Mouse (Mus musculus) embryo, embryonic 11.5 days (tissue): ENCODE data around the gene Ptpn11.

Experiments
- DNase-seq: peaks from one replicate; pipeline ENCODE4 v3.0.0-alpha.2; 2012; ENCODE audit warnings: low read depth, low spot score

Ptpn11 gene

DNA sequence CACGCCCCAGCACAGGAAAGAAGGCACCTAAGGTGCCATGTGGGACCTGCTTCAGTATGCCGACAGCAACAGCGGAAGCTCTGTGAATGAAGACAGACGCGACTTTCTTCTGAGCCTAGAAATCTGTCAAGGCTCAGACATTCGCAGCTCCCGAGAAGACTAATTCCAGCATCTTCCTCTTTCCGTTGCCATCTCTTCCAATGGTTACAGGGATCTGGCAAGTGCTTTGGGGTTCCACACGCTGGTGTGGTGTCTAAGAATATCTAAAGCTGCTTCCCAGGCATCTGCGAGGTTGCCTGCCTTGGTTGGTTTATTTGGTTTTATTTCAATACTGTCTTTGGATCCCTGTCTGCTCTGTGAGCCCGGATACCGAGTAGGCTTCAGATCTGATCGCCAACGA is 65.6 kb downstream of the Ptpn11 start:
- DNase-seq, result no peak

DNA sequence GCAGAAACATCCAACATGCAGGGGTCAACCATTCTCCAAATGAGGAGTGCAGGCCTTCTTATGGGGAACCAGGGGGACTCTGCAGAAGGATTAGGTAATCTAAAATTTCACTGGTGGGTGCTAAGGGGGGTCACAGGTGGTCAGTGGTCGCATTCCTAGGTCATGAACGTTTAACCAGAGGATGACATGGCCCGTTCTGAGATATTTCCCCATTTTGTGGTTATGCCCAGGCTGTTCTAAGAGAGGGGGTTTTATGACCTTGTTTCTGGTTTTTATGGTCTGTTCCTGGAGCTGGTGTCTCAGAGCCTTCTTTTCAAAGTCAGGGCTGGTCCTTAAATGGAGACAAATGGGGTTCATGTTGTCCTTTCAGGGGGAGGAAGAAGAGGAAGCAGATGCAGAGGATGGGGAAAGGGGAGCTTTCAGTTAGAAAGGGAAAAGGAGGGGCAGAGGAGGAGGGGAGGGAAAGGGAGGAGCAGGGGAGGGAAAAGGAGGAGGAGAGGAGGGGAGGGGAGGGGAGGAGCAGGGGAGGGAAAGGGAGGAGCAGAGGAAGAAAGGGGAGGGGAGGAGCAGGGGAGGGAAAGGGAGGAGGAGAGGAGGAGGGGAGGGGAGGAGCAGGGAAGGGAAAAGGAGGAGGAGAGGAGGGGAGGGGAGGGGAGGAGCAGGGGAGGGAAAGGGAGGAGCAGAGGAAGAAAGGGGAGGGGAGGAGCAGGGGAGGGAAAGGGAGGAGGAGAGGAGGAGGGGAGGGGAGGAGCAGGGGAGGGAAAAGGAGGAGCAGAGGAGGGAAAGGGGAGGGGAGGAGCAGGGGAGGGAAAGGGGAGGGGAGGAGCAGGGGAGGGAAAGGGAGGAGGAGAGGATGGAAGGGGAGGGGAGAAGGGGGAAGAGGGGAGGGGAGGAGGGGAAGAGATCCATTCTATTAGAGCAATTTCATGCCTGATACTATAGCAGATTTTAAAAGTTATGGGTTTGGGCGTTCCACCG is 66.7 kb downstream of the Ptpn11 start:
- no peak for DNase-seq

DNA sequence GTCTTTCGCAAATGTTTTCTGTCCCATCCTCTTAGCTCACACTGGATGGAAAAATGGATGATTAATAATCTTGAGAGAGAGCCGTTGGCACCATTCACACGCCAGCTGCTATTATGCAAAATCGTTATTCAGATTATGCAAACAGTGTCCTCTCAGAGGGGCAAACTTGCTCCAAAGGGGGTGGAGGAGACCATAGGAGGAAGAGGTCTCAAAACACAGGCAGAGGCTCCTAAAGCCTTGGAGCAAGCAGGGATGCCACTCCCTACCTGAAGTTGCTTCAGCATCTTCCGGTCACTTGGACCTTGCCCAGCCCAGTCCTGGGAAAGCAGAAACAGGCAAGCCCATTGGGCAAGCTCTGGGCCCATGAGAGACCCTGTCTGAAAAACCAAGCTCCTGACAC is 67.8 kb downstream of the Ptpn11 start:
- no peak for DNase-seq

DNA sequence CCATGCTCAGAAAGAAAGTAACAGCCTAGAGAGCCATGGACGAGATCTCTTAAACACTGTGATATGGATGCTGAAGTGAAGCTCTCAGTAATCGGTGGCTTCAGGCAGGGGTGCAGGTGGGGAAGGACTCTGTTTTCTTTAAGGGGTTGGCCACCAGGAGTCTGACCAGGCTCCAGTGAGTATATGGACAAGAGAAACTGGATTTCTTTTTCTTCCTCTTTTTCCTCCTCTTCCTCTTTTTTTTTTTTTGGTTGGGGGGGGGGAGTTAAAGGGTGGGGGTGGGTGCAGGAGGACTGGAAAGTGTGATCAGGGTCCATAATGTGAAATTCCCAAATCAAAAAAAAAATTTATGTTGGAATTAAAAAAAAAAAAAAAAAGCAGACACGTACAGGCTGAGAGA is 68.6 kb downstream of the Ptpn11 start:
- DNase-seq, result no peak

DNA sequence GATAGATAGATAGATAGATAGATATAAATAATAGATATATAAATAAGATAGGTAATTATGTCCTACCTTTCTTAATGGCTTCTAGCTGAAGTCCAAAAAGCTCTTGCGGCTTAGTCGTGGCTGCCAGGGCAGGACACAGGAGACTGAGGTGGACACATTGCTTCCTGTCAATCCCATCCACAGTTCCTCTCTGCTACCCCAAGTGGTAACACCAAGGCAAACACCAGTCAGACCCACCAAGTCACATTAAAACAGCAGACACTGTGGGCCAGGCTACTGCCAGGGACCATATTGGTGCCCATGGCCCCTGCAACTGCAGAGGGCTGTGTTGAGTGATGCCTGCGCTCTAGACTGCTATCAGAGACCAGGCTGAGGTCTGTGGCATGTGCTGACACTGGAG is 69.2 kb downstream of the Ptpn11 start:
- DNase-seq, result no peak

DNA sequence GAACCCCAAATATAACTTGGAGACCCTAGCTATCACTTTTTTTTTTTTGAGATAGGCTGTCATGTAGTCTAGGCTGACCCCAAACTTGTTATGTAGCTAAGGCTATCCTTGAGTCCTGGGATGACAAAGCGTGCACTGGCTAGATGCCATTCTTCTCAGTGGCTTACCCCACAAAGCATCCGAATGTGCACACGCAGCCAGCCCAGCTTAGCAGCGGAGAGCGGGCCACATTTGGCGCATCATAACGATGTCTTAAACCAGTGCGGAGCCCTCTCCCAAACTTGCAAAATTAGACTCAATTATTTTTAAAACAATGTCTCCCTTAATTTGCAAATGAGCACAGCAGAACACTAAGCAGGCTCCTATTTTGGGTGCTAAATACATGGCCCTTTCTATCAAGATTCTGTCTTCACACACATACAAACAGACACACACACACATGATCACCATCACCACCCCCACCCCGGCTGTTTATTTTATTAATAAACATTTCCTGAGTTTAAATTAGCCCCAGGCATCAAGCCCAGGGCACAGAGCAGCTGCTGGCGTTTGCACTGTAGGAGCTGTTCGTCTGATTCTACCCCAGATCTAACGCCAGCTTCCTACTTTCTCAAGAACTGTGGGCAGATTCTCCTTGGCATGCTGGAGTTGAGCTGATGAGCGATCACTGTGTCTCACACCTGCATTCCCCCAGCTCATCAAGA is 71.7 kb downstream of the Ptpn11 start:
- DNase-seq, result no peak

DNA sequence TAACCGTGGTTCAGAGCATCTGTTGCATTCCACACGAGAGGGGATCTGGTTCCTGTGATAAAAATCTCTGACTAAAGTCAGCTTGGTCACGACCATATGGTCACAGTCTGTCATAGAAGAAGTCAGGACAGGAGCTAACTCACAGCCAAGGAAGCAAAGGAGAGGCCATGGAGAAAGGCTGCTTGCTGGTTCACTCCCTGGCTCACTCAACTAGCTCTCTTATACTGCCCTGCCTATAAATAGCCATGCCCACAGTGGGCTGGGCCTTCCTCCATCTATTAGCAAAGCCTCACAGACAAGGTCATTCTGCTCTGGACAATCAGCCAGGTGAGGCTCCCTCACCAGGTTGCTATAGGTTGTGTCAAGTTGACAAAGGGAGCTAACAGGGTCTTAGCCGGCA is 72.9 kb downstream of the Ptpn11 start:
- no peak for DNase-seq

DNA sequence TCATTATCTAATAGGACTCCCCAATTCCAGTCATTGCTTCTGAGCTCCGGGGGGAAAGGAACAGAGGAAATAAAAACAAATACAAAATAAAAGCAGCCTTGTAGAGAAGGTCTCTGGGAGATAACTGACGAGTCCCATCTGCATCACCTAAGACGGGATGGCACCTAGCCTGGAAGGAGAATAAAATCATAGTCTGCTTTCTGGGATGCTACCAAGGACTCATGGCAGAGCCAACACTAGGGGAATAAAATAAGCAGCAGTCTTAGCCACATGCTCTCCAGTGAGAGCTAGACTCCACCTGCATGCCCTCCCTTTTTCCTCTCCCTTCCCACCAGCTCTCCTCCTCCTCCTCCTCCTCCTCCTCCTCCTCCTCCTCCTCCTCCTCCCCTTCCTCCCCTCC is 74.3 kb downstream of the Ptpn11 start:
- DNase-seq, result no peak

DNA sequence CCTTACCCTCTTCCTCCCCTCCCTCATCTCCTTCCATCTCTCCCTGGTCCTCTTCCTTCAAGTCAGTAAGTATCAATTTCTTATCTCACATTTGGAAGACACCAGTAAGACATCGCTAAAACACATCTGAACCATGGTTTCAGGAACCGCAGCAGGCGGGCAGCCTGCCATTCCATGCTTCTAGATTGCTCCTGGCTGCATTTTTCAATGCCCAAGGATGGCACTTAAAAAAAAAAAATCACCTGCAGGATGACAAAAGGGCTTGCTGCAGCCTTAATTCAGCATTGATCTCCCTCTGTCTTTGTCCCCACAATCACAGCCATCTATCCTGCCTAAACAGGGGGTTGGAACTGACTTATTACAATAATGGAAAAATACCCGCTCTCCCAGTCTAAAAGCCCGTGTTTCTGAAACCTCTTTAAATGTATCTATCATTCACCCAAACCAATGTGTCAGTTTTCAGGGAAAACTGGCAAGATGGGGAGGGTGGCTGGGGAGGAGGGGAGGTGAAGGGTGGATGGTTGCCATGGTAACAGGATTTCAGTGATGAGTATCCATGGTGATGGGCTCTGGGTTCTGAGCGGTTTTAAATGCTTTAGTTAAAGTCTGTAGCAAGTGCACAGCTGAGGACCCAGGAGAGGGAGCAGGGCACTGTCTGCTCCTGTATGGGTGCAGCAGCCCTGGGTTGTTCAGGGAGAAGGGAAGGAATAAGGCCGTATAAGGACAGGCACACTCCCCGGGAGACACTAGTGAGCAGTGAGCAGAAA is 75.6 kb downstream of the Ptpn11 start:
- peak; percentile 22 for DNase-seq

DNA sequence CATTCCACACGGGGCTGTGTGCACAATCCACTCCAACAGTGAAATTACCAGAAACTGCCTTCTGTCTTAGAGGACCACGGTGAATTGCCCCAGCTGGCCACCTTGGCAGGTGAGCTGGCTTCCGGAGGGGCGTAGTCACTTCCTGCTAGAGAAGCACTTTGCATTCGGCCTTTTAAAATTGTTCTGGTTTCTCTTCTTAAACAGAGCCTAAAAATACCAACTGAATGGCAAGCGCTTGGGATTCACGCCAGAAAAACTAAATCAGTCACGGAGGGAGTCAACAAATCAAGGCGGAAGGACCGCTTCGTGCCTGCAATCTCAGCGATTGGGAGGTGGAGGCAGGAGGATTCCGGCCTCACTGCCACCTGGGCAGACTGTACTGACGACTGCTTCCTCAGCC is 77.0 kb downstream of the Ptpn11 start:
- DNase-seq, result no peak

DNA sequence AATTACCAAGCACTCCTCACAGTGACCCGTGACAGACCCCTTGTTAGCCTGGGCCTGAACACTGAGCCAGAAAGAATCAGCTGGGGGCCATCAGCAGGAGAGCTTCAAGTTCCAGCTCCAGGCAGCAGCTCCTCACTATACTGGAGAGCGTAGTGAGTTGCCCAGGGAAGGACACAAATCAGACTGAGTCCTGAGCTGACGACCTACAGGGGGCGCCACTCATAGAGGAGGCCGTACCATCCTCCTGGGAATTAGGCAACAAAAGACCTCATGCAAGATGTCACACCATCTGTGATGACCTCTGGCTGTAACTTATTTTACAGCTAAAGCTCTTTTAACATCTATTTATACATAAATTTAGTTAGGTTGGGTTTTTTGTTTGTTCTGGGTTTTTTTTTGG is 78.8 kb downstream of the Ptpn11 start:
- DNase-seq, result no peak

DNA sequence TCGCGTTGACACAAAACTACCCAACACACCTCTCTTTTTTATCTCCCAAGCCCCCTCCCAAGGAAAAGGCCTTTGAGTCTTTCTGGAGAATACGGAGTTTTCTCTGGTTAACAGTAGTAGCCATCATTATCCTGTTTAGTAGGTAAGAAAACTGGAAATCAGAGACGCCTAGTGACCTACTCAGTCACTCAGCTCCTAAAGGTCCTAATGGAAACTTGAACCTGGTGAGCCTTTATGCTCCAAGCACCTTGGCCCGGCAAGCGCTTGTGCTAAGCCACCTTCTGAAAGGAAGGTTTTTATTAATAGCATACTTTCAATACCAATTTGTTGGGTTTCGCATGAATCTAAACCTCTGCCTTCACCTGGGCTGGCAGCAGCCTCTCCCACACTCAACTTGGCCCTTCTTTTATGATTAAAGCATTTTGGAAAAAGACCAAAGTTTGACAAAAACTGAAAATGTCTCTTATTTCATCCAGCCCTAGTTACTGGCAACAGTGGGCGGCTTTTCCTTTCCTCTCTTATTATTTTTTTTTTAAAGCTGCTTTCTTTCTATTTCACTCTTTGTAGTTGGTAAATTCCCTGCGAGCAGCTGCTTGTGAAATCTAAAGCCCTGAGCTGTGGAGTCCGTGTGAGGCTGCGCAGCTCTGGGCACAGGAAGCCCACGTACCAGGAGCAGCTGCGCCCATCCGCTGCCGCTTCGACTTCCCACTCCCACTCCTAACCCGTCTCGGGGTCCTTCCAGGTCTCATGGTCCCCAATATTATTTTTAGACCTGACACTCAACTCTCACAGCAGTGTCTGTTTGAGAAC is 79.9 kb downstream of the Ptpn11 start:
- DNase-seq, result no peak

DNA sequence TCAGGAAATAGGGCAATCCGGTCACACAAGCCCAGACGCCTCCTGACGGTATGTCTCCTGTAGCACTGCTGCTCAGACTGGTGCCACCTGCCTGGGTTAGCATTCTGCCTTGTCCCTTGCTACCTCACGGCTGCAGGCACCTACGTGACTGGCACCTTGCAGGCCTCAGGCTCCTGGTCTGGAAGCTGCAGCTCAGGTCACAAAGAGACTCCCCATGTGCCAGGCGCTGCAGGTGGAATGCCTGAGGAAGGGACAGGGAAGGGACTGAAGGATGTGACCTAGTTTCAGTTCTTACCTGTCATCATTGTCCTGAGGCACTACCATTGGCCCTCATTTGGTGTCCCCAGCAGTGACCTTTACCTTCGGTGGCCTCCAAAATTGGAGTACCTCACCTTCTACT is 82.0 kb downstream of the Ptpn11 start:
- no peak for DNase-seq

DNA sequence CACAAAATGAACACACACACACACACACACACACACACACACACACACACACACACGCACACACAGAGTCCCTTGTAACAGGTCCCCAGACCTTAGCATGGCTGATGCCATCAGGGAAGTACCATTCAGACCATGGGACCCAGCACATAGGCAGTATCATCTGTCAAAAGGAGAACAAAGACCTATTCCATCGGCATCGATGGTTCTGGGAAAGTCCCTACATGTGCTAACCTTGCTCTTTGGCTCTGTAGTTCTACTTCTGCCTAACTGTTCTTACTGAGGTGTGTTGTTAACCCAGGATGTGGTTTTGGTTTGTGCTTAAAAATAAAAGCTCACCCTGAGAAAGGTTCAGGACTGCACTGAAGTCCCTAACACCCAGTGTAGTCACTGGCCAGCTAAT is 84.3 kb downstream of the Ptpn11 start:
- no peak for DNase-seq

DNA sequence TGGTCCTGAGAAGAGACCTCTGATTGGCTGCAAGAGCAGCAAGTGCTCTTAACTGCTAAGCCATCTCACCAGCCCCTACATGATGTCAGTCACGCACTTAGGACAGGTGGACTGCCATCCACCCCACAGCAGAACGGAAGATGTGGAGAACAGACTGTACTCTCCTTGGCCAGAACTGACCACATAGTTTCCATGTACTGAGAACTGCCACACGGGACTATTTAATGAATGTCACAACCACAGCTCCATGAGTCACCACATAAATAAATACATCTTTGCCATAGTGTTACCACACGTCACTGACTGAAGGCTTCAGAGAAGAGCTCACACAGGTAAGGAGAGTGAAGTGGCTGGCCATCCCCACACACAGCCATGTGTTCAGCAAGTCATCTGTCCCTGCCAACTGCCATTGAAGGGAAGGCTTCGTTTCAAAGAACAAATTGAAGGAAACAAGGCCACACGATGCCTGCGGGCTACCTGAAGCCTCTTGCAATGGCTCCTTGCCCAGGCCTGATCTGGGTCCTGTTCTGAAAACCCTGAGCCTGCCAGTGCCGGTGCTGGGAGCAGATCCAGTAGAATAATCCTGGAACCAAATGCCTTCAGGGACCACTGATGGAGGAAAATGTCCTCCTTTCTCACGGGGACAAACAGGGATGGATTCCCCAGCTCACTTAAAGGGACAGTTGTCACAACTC is 90.2 kb downstream of the Ptpn11 start:
- no peak for DNase-seq

DNA sequence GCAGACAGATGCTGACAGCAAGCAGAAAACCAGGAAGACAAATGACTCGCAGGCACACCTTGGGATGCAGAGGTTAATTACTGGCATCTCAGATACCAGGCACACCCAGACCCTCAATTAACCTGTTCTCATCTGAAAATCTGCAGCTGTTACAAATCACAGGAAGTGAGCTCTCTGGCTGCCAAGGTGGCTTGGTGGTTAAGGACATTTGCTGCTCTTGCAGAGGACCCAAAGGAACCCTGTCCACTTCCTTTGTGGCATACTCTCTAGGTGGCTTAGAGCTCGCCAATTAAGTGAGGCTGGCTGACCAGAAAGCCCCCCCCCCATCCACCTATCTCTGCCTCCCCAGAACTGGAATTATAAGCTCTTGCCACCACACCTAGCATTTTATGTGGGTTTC is 91.1 kb downstream of the Ptpn11 start:
- DNase-seq, result no peak

DNA sequence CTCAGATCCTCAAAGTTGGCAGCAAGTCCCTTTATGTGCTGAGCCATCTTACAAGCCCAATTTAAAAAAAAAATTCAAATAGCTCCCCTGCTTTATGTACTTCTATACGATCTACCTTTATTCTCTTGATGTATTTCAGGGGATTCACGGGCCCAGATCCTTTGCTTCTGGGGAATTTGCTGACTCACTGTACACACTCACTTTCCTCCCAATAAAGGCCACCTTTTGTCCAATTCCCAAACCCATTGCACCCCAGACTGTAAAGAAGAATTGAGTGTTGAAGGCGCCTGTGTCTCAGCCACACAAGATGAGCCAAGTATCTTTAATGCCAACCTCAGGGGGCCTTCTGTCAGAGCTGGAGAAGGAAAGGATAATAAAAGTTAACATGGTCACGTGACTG is 93.2 kb downstream of the Ptpn11 start:
- no peak for DNase-seq

DNA sequence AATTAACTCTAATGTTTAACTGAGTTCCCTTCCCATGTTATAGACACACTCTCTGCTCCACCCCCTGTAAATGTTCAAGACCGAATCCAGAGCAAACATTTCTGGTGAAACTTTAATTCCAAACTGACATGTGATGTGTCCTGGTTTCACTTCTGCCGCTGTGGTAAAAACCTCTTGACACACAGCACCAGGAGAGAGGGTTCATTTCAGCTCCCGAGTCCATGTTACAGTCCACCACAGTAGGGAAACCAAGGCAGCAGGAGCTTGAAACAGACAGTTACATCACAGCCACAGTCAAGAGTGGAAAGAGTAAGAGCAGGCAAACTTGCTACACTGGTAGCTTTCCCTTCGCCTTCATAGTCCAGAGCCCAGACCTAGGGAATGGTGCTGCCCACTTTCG is 94.5 kb downstream of the Ptpn11 start:
- no peak for DNase-seq

DNA sequence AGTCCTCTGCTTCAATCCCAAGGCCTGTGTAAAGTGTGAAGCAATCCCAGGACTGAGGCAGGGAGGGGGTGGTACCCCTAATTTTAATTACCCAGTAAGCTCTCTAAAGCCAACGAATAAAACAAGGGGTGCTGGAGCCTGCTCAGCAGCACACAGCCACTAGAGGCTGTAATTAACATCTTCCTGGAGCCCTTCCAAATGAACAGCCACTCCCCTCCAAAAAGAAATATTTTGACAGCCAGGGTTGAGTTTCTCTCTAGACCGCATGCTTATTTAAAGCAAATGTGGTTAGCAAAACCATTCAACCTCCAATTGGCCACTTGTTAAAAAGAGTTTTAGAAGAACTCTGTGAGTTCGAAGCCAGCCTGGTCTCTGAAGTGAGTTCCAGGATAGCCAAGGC is 97.9 kb downstream of the Ptpn11 start:
- no peak for DNase-seq

DNA sequence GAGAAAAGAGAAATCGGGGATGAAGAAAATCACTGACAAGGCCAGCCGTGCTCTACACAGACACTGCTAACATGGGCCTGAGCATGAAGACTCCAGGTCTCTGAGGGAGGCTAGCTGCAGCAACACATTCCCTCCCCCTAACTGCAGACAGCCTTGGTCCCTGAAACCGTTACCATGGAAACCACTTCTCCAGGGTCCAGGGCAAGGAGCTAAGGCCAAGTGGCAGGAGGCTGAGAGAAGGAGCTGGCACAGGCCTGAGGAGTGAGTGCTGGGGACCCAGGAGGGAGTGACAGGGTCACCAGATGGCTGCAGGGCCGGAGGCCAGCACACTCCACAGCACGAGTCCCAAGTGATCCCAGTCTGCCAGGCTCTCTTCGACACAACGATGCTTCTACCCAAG is 101.5 kb downstream of the Ptpn11 start:
- no peak for DNase-seq

DNA sequence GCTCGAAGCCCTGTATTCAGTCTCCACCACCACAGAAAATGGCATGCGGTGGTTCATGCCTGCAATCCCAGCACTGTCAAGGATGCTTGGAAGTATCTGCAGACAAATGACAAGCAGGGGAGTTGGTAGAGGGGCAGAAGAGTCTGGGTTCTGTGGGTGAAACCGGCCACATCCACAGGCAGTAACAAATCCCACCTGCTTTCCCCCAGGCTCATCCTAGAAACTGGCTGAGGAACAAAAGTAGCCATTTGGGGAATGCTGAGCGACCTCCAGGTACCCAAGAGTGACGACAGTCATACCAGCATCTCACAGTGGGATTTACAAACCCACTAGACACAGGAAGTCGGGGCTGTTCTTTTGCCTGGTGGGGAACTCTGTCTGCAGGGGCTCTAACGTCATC is 103.5 kb downstream of the Ptpn11 start:
- DNase-seq, result no peak
